Mouse (Mus musculus) brain, embryonic 18.5 days (tissue): Measurements from ENCODE around the gene Nck1.

ENCODE experiments used
- DNase-seq: peaks from one replicate; pipeline ENCODE4 v3.0.0-alpha.2; 2012; ENCODE audit warnings: low read depth, low spot score

The Nck1 gene

DNA sequence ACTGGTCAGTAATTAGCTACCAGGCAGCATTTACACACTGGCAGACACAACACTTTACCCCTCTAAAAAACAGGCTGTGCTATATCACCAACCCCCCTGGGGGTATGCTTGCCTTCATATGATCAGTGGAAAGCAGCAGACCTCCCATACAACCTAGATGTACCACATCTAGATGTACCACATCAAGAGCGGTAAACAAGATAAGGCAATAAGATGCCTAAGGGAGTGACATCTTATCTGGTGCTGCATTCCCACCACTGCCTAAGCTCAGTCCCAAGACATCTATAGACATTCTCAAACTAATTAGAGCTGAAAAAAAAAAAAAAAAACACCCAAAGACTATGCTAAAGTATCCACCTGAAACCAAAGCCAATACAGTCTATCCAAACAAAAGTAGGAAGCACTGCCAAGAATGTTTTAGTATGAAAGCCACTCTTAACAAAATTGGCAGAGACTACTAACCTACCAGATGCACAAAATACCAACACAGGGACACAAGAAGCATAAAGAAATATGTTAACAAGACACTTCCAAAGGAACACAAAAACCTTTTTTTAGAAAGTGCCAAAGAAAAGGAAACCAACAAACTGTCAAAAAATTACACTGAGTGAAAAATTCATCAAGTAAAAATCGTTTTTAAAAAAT, 10.2 kb downstream of the Nck1 start:
- peak; percentile 51 for DNase-seq

- DNase-seq, result no peak
Observed at GRCm38 (mm10) chr9:100534686-100535085, 11.2 kb downstream of the Nck1 start.

- no peak for DNase-seq
Observed at GRCm38 (mm10) chr9:100532847-100533505, 13.0 kb downstream of the Nck1 start.

DNA sequence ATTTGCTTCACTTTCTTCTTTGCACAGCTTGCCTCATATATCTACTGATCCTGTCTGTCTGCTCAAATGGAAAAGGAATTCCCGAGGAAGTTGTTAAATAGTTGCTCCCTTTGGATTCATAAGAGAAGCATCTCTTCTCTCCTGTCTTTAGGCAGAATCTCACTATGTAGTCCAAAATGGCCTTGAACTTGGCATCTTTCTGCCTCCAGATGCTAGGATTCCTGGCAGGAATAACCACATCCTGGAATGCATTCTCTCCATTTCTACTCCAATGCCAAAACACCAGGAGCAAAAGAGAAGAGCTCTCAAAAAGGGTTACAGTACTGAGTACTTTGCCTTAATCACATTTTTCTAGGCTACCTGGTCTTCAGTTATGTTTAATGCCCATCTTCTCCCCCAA, 14.6 kb downstream of the Nck1 start:
- DNase-seq, result no peak

DNA sequence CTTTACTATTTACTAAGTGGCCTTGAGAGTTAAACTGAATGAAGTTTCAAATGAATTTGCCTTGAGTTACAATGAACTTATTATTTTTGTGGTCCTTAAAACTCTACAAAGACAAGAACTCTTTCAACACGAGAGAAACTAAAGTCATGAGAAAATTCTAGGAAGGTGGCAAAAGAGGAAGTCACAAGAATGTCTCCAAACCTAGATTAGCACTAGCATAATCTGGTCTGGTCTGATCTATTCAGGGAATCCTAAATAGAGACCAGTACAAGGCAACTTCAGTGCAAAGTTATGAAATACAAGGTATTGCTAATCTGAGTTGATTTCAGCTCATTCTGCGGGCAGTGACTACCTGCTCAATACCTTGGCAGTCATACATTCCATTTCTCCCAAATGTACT, 20.7 kb downstream of the Nck1 start:
- DNase-seq, result no peak

DNA sequence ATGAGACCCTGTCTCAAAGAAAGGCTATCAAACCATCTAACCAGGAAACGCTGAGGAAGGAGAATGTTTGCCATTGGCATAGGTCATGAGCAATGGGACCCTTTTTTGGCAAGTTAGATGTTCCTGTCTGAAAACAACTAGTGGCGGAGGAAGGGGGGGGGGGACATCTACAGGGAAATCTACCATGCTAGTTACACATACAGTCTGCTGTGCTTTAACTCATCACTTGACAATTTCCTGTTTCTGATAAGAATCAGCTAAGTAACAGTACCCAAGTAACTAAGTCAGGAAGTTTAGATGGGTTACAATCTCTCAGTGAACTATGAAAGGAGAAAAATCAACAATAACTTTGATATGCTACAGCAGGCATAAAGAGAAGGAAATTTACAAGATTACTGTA, 23.9 kb downstream of the Nck1 start:
- no peak for DNase-seq

DNA sequence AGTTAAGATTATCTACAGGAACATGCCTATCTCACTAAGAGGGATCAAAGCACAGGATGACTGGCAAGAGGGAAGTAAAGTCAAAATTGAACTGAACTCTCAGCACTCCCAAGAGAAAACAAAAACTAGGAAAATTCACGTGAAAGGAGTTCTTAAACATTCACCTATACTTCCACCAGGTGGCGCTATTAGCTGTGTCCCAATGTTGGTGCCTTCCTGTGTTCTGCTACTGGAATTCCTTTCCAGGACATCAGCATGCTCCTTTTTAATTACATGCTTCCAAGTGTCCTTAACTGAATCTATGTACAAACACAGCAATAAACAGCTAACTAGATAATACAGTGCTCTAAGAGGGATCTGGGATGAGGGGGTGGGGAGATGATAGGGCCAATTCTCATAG, 25.3 kb downstream of the Nck1 start:
- no peak for DNase-seq

DNA sequence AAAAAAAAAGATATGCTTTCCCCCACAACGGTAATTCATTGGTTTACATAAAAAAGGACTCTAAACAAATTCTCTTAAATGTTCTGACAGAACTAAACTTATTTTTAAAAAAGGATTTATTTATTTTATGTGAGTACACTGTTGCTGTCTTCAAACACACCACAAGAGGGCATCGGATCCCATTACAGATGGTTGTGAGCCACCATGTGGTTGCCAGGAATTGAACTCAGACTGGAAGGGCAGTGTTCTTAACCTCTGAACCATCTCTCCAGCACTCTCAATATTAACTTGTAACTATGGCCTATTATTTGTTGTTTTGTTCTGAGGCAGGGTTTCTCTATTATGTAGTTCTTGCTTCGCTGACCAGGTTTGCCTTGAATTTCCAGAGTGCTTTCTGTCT, 25.9 kb downstream of the Nck1 start:
- no peak for DNase-seq

GRCm38 (mm10) chr9:100507581-100507980, 38.4 kb downstream of the Nck1 start:
- DNase-seq, result no peak

- DNase-seq, result no peak
Observed at GRCm38 (mm10) chr9:100506652-100507051, 39.3 kb downstream of the Nck1 start.

DNA sequence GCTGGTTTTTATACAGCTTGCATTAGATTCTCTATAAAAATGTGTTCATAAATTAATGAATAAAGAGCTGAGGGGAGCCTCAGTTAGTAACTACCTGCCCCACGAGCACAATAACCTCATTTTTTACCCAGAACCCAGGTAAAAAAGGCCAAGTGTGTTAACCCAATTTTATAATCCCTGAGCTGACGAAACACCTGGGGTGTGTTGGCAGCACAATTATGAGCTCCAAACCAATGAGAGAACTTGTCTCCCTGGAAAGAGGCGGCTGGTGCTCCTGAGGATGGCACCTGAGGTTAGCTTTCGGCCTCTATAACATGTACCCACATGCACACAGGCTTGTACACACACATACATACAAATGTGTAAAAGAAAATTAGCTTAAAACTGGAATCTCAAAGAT, 40.4 kb downstream of the Nck1 start:
- no peak for DNase-seq

DNA sequence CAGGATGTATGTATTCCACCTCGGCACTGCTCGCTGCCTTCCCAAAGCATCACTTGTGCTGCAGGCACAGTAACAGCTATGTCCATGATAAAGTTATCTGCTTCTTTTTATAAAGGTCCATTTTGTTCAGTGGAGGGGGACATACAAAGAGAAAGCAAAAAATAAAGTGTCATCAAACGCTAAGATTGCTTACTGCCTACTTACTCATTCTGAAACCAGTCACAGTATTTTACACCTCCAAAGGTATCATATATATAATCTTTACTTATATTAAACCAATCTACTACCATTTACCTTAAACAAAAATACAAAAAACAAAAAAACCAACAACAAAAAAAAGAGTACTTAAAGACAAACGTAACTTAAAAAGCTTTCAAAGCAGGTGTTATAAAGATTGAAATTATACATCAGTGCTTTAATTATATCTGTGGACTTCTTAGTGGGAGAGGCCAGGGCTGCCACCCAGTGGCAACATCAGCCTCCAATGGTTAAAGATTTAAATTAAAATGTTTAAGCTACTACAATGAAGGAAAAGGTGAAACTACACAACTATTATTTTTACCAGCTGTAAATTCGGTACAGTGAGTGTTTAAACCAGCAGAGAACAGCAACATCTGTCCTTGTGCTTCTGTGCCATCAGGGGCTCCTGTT, 52.2 kb downstream of the Nck1 start:
- DNase-seq, result no peak

DNA sequence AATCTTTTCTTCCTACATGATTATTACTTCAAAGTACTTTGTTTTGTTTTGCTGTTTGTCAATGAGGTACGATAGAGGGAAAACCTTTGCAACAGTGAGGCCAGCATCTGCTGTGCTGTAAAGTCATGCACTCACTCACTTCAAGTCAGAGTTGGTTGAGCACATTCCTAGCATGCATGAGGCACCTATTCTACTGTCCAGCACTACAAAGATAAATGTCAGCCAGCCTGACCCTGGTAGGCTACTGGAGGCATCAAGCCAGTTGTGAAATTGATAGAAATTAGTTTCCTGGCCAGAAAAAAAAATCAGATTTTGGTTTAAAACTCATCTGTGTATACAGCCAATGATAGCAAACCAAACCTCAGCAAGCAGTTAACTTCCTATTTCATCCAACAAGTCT, 54.5 kb downstream of the Nck1 start:
- DNase-seq, result no peak

DNA sequence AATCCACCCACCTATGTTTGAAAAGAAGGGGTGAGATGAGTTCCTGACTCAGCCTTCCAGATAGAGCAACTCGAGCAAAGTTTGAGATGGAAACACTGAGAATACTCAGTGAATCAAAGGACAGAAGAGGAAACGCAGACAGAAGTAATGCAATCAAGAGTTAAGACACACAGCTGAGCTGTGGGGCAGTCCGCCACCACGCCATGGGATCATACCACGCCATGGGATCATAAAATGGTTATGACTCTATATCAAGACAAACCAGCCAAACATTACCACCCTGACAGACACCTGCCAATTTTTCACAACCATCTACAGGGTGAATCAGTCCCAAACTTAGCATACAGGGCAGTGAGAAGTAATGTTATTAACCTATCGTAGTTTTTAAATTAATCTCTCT, 57.0 kb downstream of the Nck1 start:
- DNase-seq, result no peak

- no peak for DNase-seq
Observed at GRCm38 (mm10) chr9:100488056-100488713, 57.7 kb downstream of the Nck1 start.

GRCm38 (mm10) chr9:100486431-100486830, 59.5 kb downstream of the Nck1 start, which contains the start of gene Il20rb:
TSS of gene Il20rb (minus strand) at chr9:100486788.
- no peak for DNase-seq

- DNase-seq, result no peak
Observed at GRCm38 (mm10) chr9:100483318-100483717, 62.6 kb downstream of the Nck1 start.

GRCm38 (mm10) chr9:100481626-100482025, 64.3 kb downstream of the Nck1 start:
- no peak for DNase-seq

GRCm38 (mm10) chr9:100474056-100474455, 71.9 kb downstream of the Nck1 start:
- no peak for DNase-seq

DNA sequence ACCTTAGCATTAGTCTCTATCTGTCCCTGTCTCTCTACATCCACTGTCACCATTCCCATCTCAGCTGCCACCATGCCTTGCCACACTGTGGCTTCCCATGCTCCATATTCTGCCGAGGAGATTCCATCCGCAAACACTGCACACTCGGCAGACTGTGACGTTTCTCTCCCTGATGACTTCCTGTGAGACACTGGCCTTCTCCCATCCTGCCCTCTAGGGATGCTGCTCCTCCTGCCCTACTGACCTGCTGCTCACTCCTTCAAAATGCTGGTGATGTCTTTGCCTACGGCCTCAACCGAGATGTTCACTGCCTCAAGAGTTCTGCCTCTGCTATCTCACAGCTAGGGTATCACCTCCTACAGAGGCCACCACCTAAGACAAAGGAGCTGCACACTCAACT, 72.6 kb downstream of the Nck1 start:
- DNase-seq, result no peak

DNA sequence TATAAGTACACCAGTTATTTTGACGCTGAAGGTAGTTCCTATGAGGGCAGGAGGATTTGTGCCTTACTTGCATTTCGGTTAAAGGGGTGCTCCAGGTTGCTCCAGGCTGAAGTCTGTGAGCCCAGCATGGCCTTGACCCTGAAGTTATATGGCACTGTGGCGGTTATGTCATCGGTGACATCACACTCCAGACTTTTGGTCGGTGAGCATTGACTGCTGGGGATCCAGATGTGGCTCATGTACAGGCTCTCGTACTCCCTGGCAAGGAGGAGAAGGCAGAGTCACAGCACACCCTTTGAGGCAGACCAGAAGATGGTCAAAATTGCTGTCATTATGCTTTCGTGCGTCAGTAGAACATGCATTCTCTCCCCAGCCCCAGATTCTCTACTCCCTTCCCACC, 73.0 kb downstream of the Nck1 start:
- DNase-seq, result no peak

DNA sequence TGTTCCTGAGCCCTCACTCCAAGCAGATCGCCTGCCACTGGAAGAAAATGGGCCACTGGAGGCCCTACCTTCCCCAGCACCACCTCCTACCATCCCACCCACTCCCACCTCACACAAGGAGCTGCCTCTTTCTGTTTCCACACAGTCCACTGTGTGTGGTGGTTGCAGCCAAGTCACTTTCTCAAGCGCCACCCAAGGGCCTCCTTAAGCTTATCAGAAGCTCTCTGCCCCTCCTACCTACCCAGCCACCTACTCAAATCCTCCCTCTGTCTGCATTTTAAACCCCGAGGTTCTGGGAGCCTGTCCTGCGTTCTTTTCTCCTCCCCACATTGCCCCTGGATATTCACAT, 74.4 kb downstream of the Nck1 start:
- DNase-seq, result no peak
